Mouse (Mus musculus): ENCODE measurements around the gene Tmbim6. TPM values are rescaled to one million over a fixed set of nuclear protein-coding genes. Genes with fewer than 3 reads are reported as not detected.
"Not testable (repeated sequence)": the region's sequence is repeated elsewhere in the genome, so short reads cannot be mapped to it uniquely, and the experiment has no call there.

Tmbim6 gene
- polyA plus RNA-seq, 1 experiment from 2014 or later: 239 TPM

DNA sequence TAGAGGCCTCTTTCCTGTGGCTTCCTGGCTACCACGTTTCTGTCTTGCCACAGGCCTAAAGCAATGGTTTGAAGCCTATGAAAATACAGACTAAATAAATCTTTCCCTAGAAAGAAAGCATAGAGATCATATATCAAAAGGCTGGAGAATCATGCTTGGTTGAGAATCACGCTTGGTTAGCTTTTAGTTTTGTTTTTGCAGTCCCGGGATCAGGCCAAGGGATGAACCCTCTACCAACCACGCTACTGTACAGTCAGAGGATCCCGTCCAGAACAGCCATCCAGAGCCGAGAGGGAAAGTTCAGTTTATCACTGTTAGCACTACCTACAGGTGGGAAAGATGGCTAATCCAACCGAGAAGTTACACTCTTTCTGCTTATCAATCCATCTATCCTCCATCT, 49.7 kb downstream of the Tmbim6 start:
- Histone ChIP-seq H3K27ac (replicated peaks in 1 of 2; ENCODE audit: control insufficient read depth in 1 of 2, insufficient read depth in 1 of 2, low read depth in 2 of 2, low read length in 2 of 2) (no peak overlapping the region), H3K4me2 (ENCODE audit: low read length) (no peak overlapping the region), H3K27me3 (ENCODE audit: control insufficient read depth, insufficient read depth, low read length) (no peaks in the 10 kb centered on the region), H3K36me3 (ENCODE audit: control insufficient read depth, insufficient read depth, low read length) (peaks cover 31% of the 10 kb centered on the region), H3K4me3 (ENCODE audit: control insufficient read depth in 1 of 2, insufficient read depth in 1 of 2, low read depth in 1 of 2, low read length in 2 of 2) (no peak overlapping the region), H3K4me1 (ENCODE audit: control insufficient read depth in 2 of 2, insufficient read depth in 2 of 2, low read length in 2 of 2) (peaks cover 17 to 23% of the 10 kb centered on the region in 2 experiments), H3K9me3 (ENCODE audit: control insufficient read depth, low read length) (no peaks in the 10 kb centered on the region), H3K9ac (ENCODE audit: low read length) (no peak overlapping the region)
- no peak for ATAC-seq (ENCODE audit: insufficient number of reproducible peaks, insufficient read depth, low FRiP score, low read depth)
- 82% methylated on average over 7 of the region's 7 CpGs for WGBS

DNA sequence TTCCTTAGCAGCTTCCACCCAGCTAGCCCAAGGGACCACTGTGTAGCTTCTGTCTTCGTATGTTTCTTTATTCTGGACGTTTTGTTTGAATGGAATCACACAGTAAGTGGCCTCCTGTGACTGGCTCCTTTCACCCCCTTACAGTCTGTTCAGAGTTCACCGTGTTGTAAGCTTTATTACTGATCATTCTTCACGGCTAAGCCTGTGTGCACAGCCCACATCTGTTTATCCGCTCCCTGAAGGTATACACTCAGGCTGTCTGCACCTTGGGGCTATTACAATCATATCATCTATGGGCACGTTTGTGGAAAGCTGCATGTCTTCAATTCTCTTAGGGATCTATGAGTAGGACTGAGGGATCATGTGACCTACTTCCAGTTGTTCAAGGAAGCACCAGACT, 52.9 kb downstream of the Tmbim6 start:
- Histone ChIP-seq H3K36me3 (ENCODE audit: control insufficient read depth, insufficient read depth, low read length) (peaks cover 24% of the 10 kb centered on the region), H3K27me3 (ENCODE audit: control insufficient read depth, insufficient read depth, low read length) (no peaks in the 10 kb centered on the region), H3K4me2 (ENCODE audit: low read length) (no peak overlapping the region), H3K4me3 (ENCODE audit: control insufficient read depth in 1 of 2, insufficient read depth in 1 of 2, low read depth in 1 of 2, low read length in 2 of 2) (no peak overlapping the region), H3K4me1 (ENCODE audit: control insufficient read depth in 2 of 2, insufficient read depth in 2 of 2, low read length in 2 of 2) (peaks cover 29 to 38% of the 10 kb centered on the region in 2 experiments), H3K9me3 (ENCODE audit: control insufficient read depth, low read length) (no peaks in the 10 kb centered on the region), H3K27ac (replicated peaks in 1 of 2; ENCODE audit: control insufficient read depth in 1 of 2, insufficient read depth in 1 of 2, low read depth in 2 of 2, low read length in 2 of 2) (no peak overlapping the region), H3K9ac (ENCODE audit: low read length) (no peak overlapping the region)
- no peak for ATAC-seq (ENCODE audit: insufficient number of reproducible peaks, insufficient read depth, low FRiP score, low read depth)
- WGBS: 72% methylated on average over 6 of the region's 6 CpGs

DNA sequence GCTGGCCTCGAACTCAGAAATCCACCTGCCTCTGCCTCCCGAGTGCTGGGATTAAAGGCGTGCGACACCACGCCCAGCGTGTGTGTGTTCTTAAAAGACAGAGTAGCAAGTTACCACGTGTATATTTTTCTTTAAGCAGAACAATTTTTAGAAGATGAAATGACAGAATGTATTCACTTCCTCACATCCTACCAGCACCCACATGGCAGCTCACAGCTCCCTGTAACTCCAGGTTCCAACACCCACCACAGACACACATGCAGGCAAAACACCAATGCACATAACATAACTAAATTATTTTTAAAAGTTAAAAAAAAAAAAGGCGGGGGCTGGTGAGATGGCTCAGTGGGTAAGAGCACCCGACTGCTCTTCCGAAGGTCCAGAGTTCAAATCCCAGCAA, 53.5 kb downstream of the Tmbim6 start:
- 88% methylated on average over 10 of the region's 10 CpGs for WGBS
- not testable (repeated sequence) for H3K4me2 ChIP-seq (ENCODE audit: low read length); H3K4me3 ChIP-seq (ENCODE audit: control insufficient read depth in 1 of 2, insufficient read depth in 1 of 2, low read depth in 1 of 2, low read length in 2 of 2); H3K9ac ChIP-seq (ENCODE audit: low read length); H3K27ac ChIP-seq (replicated peaks in 1 of 2; ENCODE audit: control insufficient read depth in 1 of 2, insufficient read depth in 1 of 2, low read depth in 2 of 2, low read length in 2 of 2); ATAC-seq (ENCODE audit: insufficient number of reproducible peaks, insufficient read depth, low FRiP score, low read depth); H3K27me3 ChIP-seq (ENCODE audit: control insufficient read depth, insufficient read depth, low read length); H3K9me3 ChIP-seq (ENCODE audit: control insufficient read depth, low read length)
- Histone ChIP-seq H3K4me1 (ENCODE audit: control insufficient read depth in 2 of 2, insufficient read depth in 2 of 2, low read length in 2 of 2) (peaks cover 26 to 36% of the 10 kb centered on the region in 2 experiments), H3K36me3 (ENCODE audit: control insufficient read depth, insufficient read depth, low read length) (peaks cover 24% of the 10 kb centered on the region)

DNA sequence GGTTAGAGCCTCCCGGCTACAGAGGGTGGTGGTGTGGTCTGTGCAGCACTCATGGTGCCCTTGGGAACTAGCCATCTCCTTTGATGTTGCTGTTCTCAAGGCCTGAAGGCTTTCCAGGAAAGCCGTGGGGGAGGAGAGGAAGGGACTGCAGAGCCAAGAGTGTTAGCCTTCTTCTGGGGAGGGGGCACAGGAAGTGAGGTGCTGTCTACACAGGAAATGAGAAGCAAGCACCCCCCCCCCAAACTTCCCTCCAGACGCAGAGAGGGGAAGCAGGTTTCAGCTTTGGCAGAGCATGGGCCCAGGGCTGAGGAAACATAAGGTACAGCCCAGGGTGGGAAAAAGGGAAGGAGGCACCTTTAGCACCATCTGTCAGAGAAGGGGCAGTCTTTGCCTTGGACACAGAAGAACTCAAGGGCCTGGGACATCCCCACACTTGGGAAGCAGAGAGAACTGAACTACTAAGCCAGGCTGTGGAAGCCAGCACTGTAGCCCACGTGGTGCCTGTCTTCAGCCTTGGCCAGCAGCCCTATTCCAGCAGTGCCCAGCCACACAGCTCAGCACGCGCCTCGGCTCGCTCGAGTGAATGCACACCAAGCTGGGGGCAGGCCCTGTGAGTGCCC, 56.6 kb downstream of the Tmbim6 start:
- peaks cover 29% of the 10 kb centered on the region for H3K36me3 ChIP-seq (ENCODE audit: control insufficient read depth, insufficient read depth, low read length)
- H3K9me3 ChIP-seq (ENCODE audit: control insufficient read depth, low read length): no peaks in the 10 kb centered on the region
- peak overlapping the region; percentile 52 for H3K4me2 ChIP-seq (ENCODE audit: low read length)
- peak; percentile 80 for ATAC-seq (ENCODE audit: insufficient number of reproducible peaks, insufficient read depth, low FRiP score, low read depth)
- 10% methylated on average over 9 of the region's 9 CpGs for WGBS
- H3K27ac ChIP-seq (replicated peaks in 1 of 2; ENCODE audit: control insufficient read depth in 1 of 2, insufficient read depth in 1 of 2, low read depth in 2 of 2, low read length in 2 of 2): peak overlapping the region; percentile 78 to 87
- H3K9ac ChIP-seq (ENCODE audit: low read length): peak overlapping the region; percentile 50
- H3K27me3 ChIP-seq (ENCODE audit: control insufficient read depth, insufficient read depth, low read length): no peaks in the 10 kb centered on the region
- H3K4me1 ChIP-seq (ENCODE audit: control insufficient read depth in 2 of 2, insufficient read depth in 2 of 2, low read length in 2 of 2): peaks cover 25 to 29% of the 10 kb centered on the region in 2 experiments
- H3K4me3 ChIP-seq (ENCODE audit: control insufficient read depth in 1 of 2, insufficient read depth in 1 of 2, low read depth in 1 of 2, low read length in 2 of 2): peak overlapping the region in 1 of 2 experiments; percentile 4; a peak in 1 of 4 replicates

DNA sequence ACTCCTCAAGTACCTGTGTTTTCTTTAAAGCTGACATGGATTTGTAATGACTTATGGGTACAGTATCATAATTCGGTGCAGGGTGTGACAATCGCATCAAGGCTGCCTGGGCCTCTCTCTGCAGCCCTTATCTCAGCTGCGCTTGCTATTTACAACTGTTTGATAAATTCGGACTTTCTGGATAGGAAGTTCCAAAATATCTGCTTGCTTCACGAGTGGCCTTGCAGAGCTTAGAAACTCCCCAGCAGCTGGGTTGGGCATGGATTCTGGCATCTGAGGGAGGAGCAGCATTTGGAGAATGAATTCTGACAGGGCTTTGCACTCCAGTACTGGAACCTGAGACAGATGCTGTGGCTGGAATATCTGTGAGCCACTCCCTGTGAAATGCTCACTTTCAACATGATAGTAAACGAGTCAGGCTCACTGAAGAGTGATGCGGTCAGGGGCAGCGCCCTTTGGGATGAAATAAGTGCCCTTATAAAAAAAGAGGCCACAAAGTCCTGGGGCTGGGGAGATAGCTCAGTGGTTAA, 57.1 kb downstream of the Tmbim6 start:
- peak overlapping the region; percentile 78 to 87 for H3K27ac ChIP-seq (replicated peaks in 1 of 2; ENCODE audit: control insufficient read depth in 1 of 2, insufficient read depth in 1 of 2, low read depth in 2 of 2, low read length in 2 of 2)
- no peaks in the 10 kb centered on the region for H3K9me3 ChIP-seq (ENCODE audit: control insufficient read depth, low read length)
- peak overlapping the region; percentile 52 for H3K4me2 ChIP-seq (ENCODE audit: low read length)
- peak overlapping the region in 1 of 2 experiments; percentile 4; a peak in 1 of 4 replicates for H3K4me3 ChIP-seq (ENCODE audit: control insufficient read depth in 1 of 2, insufficient read depth in 1 of 2, low read depth in 1 of 2, low read length in 2 of 2)
- peak overlapping the region; percentile 50 for H3K9ac ChIP-seq (ENCODE audit: low read length)
- no peaks in the 10 kb centered on the region for H3K27me3 ChIP-seq (ENCODE audit: control insufficient read depth, insufficient read depth, low read length)
- peaks cover 23% of the 10 kb centered on the region for H3K36me3 ChIP-seq (ENCODE audit: control insufficient read depth, insufficient read depth, low read length)
- 22% methylated on average over 8 of the region's 8 CpGs for WGBS
- peaks cover 26 to 29% of the 10 kb centered on the region in 2 experiments for H3K4me1 ChIP-seq (ENCODE audit: control insufficient read depth in 2 of 2, insufficient read depth in 2 of 2, low read length in 2 of 2)
- ATAC-seq (ENCODE audit: insufficient number of reproducible peaks, insufficient read depth, low FRiP score, low read depth): no peak

DNA sequence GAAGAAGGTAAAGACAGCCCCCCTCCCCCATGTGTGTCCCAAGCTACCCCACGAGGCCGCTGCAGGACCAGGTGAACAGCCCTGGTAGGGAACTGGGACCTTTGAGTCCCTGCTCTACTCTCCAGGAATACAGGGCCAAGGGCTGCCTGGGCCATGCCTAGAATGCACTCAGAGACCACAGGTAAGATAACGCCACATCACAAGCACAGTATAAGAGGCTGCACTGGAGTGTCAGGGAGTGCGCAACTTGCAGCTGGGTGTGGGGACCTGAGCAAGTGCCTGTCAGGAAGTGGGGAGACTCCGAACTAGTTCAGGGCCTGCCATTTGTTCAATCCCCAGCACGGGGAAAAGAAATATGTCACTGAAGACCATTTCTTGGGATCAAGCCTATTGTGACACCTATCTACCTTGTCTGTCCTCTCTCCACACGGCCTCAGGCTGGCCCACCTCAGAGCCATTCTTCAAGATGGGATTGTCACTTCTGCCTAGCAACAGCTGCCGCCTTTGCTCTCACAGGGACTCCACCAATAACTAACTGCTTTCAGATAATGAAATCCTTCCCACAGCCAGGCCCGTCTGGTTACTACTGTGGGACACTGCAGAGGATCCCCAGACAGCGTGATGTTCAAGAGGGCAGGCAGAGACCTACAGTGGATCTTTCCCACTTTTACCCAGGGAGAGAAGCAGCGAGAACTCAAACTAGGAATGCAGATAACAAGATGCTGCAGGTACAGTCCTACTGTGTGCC, 60.6 kb downstream of the Tmbim6 start:
- ATAC-seq (ENCODE audit: insufficient number of reproducible peaks, insufficient read depth, low FRiP score, low read depth): no peak
- Histone ChIP-seq H3K4me3 (ENCODE audit: control insufficient read depth in 1 of 2, insufficient read depth in 1 of 2, low read depth in 1 of 2, low read length in 2 of 2) (no peak overlapping the region), H3K36me3 (ENCODE audit: control insufficient read depth, insufficient read depth, low read length) (peaks cover 10% of the 10 kb centered on the region; the same call in 1 of the 2 replicates), H3K9me3 (ENCODE audit: control insufficient read depth, low read length) (no peaks in the 10 kb centered on the region), H3K27me3 (ENCODE audit: control insufficient read depth, insufficient read depth, low read length) (no peaks in the 10 kb centered on the region), H3K4me1 (ENCODE audit: control insufficient read depth in 2 of 2, insufficient read depth in 2 of 2, low read length in 2 of 2) (peaks cover 39 to 45% of the 10 kb centered on the region in 2 experiments), H3K9ac (ENCODE audit: low read length) (no peak overlapping the region), H3K27ac (replicated peaks in 1 of 2; ENCODE audit: control insufficient read depth in 1 of 2, insufficient read depth in 1 of 2, low read depth in 2 of 2, low read length in 2 of 2) (no peak overlapping the region), H3K4me2 (ENCODE audit: low read length) (no peak overlapping the region)
- 67% methylated on average over 11 of the region's 11 CpGs for WGBS

DNA sequence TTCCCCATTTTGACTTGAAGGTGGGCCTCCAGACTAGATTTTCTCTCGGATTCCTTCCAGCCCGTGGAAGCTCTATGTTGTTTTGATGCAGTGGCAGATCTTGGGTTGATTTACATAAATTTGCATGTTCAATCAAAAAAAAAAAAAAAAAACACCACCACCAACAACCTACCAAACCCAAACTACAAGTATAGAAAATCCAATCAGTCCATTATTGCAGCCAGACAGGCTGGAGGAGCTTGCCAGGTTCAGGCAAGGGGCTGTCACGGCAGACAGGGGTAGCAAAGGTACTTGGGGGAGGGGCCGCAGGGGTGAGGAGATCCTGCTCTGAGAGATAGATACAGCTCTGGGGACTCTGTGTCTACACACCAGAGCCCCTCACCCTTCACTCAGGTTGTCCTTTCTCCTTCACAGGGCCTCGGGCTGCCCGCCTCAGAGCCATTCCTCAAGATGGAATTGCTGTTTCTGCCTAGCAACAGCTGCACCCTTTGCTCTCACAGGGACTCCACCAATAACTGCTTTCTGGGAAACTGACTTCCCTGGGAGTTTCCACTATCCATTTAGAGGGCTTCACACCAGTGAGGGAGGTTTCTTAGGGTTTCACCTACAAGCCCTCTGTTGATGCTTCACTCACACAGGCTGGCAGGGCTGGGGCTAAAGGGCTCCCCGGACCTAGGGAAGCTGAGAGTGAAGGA, 62.0 kb downstream of the Tmbim6 start:
- Histone ChIP-seq H3K4me1 (ENCODE audit: control insufficient read depth in 2 of 2, insufficient read depth in 2 of 2, low read length in 2 of 2) (peaks cover 25 to 35% of the 10 kb centered on the region in 2 experiments), H3K27ac (replicated peaks in 1 of 2; ENCODE audit: control insufficient read depth in 1 of 2, insufficient read depth in 1 of 2, low read depth in 2 of 2, low read length in 2 of 2) (no peak overlapping the region), H3K4me3 (ENCODE audit: control insufficient read depth in 1 of 2, insufficient read depth in 1 of 2, low read depth in 1 of 2, low read length in 2 of 2) (no peak overlapping the region), H3K9me3 (ENCODE audit: control insufficient read depth, low read length) (no peaks in the 10 kb centered on the region), H3K27me3 (ENCODE audit: control insufficient read depth, insufficient read depth, low read length) (no peaks in the 10 kb centered on the region), H3K9ac (ENCODE audit: low read length) (peak overlapping the region; percentile 10; the same call in 1 of the 2 replicates), H3K36me3 (ENCODE audit: control insufficient read depth, insufficient read depth, low read length) (peaks cover 10% of the 10 kb centered on the region; the same call in 1 of the 2 replicates), H3K4me2 (ENCODE audit: low read length) (0 out of 2 replicates have a peak overlapping the region, but pooled peaks have one; percentile 3)
- WGBS: 77% methylated on average over 7 of the region's 7 CpGs
- ATAC-seq (ENCODE audit: insufficient number of reproducible peaks, insufficient read depth, low FRiP score, low read depth): no peak

All from heart, embryonic 14.5 days (tissue).